Mouse (Mus musculus): ENCODE results near the gene Gk. TPM values are rescaled to one million over a fixed set of nuclear protein-coding genes. Genes with fewer than 3 reads are reported as not detected.

The Gk gene
- 9.4 and 9.9 TPM in 2 replicates for polyA plus RNA-seq (2014; fragmentation: Nextera tagmentation; extraction: Ambion mirVana)

GRCm38 (mm10) chrX:85776544-85777087, at the start of gene Gk:
Gk (minus strand) TSS chrX:85776819.
- peak; percentile 98 for DNase-seq (ENCODE audit: low spot score, missing footprints)
- no peaks in the 10 kb centered on the region for H3K4me1 ChIP-seq (ENCODE audit: control insufficient read depth, insufficient read depth, low read length)
- 15% methylated on average over 38 of the region's 45 CpGs for WGBS
- ATAC-seq (ENCODE audit: low FRiP score), result peak; percentile 99
- H3K4me3 ChIP-seq (ENCODE audit: low read depth, low read length), result peak within 1 kb of the TSS; percentile 43
- H3K27ac ChIP-seq (ENCODE audit: low read depth, low read length), result peak within 1 kb of the TSS; percentile 65; the same call in 1 of the 2 replicates
- H3K27me3 ChIP-seq (ENCODE audit: control insufficient read depth, insufficient read depth, low read length), result no peaks in the 10 kb centered on the region
- H3K9ac ChIP-seq (ENCODE audit: low read length), result peak within 1 kb of the TSS; percentile 62
- no peaks in the 10 kb centered on the region for H3K9me3 ChIP-seq (ENCODE audit: control insufficient read depth, low read length)
- H3K36me3 ChIP-seq (ENCODE audit: control insufficient read depth, insufficient read depth, low read length), result no peaks in the 10 kb centered on the region
- H3K4me2 ChIP-seq, result peak within 1 kb of the TSS; percentile 53

- Histone ChIP-seq H3K27me3 (ENCODE audit: control insufficient read depth, insufficient read depth, low read length) (no peaks in the 10 kb centered on the region), H3K4me1 (ENCODE audit: control insufficient read depth, insufficient read depth, low read length) (no peaks in the 10 kb centered on the region), H3K4me3 (ENCODE audit: low read depth, low read length) (no peak overlapping the region), H3K9me3 (ENCODE audit: control insufficient read depth, low read length) (no peaks in the 10 kb centered on the region), H3K4me2 (no peak overlapping the region), H3K9ac (ENCODE audit: low read length) (no peak overlapping the region), H3K27ac (ENCODE audit: low read depth, low read length) (no peak overlapping the region), H3K36me3 (ENCODE audit: control insufficient read depth, insufficient read depth, low read length) (no peaks in the 10 kb centered on the region)
- DNase-seq (ENCODE audit: low spot score, missing footprints) (no peak), ATAC-seq (ENCODE audit: low FRiP score) (no peak)
- WGBS, result 76% methylated on average over 4 of the region's 4 CpGs
Measured at GRCm38 (mm10) chrX:85804706-85805376, 28.2 kb upstream of the Gk start.

DNA sequence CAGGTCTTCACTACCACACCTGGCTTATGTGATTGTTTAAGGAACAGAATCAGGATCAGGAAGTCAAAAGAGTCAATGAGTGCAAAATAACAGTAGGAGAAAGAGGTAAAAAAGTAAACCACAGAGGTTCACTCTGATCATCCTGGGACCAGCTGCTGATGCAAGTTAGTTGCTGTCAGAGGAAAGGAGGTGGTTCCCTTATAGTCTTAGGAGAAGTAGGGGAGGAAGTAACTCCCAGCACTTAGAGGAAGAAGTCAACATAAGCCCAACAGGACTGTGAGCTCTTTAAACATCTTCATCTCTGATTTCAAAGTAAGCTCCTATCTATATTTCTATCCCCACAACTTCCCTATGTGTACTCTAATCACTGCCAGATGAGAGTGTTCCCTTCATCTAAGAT, 26.4 kb upstream of the Gk start:
- H3K4me1 ChIP-seq (ENCODE audit: control insufficient read depth, insufficient read depth, low read length), result no peaks in the 10 kb centered on the region

GRCm38 (mm10) chrX:85797449-85797848, 20.8 kb upstream of the Gk start:
- Histone ChIP-seq H3K4me2 (no peak overlapping the region), H3K4me3 (ENCODE audit: low read depth, low read length) (no peak overlapping the region), H3K9ac (ENCODE audit: low read length) (no peak overlapping the region), H3K27me3 (ENCODE audit: control insufficient read depth, insufficient read depth, low read length) (no peaks in the 10 kb centered on the region), H3K36me3 (ENCODE audit: control insufficient read depth, insufficient read depth, low read length) (no peaks in the 10 kb centered on the region), H3K27ac (ENCODE audit: low read depth, low read length) (no peak overlapping the region), H3K4me1 (ENCODE audit: control insufficient read depth, insufficient read depth, low read length) (no peaks in the 10 kb centered on the region), H3K9me3 (ENCODE audit: control insufficient read depth, low read length) (no peaks in the 10 kb centered on the region)
- DNase-seq (ENCODE audit: low spot score, missing footprints) (no peak), ATAC-seq (ENCODE audit: low FRiP score) (no peak)
- WGBS, result 88% methylated on average over 2 of the region's 2 CpGs

More for the DNA sequence above, 26.4 kb upstream of the Gk start:
- Histone ChIP-seq H3K9me3 (ENCODE audit: control insufficient read depth, low read length) (no peaks in the 10 kb centered on the region), H3K27me3 (ENCODE audit: control insufficient read depth, insufficient read depth, low read length) (no peaks in the 10 kb centered on the region), H3K4me2 (no peak overlapping the region), H3K4me3 (ENCODE audit: low read depth, low read length) (no peak overlapping the region), H3K27ac (ENCODE audit: low read depth, low read length) (no peak overlapping the region), H3K36me3 (ENCODE audit: control insufficient read depth, insufficient read depth, low read length) (no peaks in the 10 kb centered on the region), H3K9ac (ENCODE audit: low read length) (no peak overlapping the region)
- no peak for DNase-seq (ENCODE audit: low spot score, missing footprints)
- no peak for ATAC-seq (ENCODE audit: low FRiP score)

DNA sequence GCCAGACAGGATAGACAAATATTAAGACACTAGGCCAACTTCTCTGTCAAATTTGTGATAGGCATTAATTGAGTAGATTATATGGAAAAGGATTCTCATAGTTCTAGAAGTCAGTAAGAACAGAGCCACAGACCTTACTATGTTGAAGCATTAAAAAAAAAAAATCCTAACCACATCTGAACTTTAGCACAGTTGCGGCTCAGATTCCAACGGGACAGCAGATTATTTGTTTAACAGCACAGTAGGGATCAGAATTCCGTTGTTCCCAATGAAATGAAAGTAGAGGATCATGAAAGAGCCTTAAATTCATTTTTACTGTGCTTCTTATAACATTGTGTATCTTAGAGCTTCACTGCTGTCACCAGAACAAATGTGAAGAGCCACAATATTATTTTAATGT, 1.7 kb upstream of the Gk start:
- Histone ChIP-seq H3K4me3 (ENCODE audit: low read depth, low read length) (no peak overlapping the region), H3K9me3 (ENCODE audit: control insufficient read depth, low read length) (no peaks in the 10 kb centered on the region), H3K27ac (ENCODE audit: low read depth, low read length) (no peak overlapping the region), H3K27me3 (ENCODE audit: control insufficient read depth, insufficient read depth, low read length) (no peaks in the 10 kb centered on the region), H3K4me1 (ENCODE audit: control insufficient read depth, insufficient read depth, low read length) (no peaks in the 10 kb centered on the region), H3K9ac (ENCODE audit: low read length) (no peak overlapping the region), H3K36me3 (ENCODE audit: control insufficient read depth, insufficient read depth, low read length) (no peaks in the 10 kb centered on the region), H3K4me2 (no peak overlapping the region)
- 78% methylated on average over 3 of the region's 3 CpGs for WGBS
- DNase-seq (ENCODE audit: low spot score, missing footprints) (no peak), ATAC-seq (ENCODE audit: low FRiP score) (no peak)

- peak overlapping the region; percentile 62 for H3K9ac ChIP-seq (ENCODE audit: low read length)
- ATAC-seq (ENCODE audit: low FRiP score), result peak; percentile 60
- 17% methylated on average over 17 of the region's 17 CpGs for WGBS
Measured at GRCm38 (mm10) chrX:85777141-85777540, 522 bp upstream of the Gk start.

GRCm38 (mm10) chrX:85775879-85776543, 608 bp downstream of the Gk start:
- H3K36me3 ChIP-seq (ENCODE audit: control insufficient read depth, insufficient read depth, low read length), result no peaks in the 10 kb centered on the region
- H3K9ac ChIP-seq (ENCODE audit: low read length), result peak overlapping the region; percentile 53
- no peaks in the 10 kb centered on the region for H3K9me3 ChIP-seq (ENCODE audit: control insufficient read depth, low read length)
- peak overlapping the region; percentile 53 for H3K4me2 ChIP-seq
- H3K27me3 ChIP-seq (ENCODE audit: control insufficient read depth, insufficient read depth, low read length), result no peaks in the 10 kb centered on the region
- no peak overlapping the region; the same call in 1 of the 2 replicates for H3K27ac ChIP-seq (ENCODE audit: low read depth, low read length)
- DNase-seq (ENCODE audit: low spot score, missing footprints) (no peak), ATAC-seq (ENCODE audit: low FRiP score) (no peak)
- WGBS, result 19% methylated on average over 19 of the region's 22 CpGs
- H3K4me1 ChIP-seq (ENCODE audit: control insufficient read depth, insufficient read depth, low read length), result no peaks in the 10 kb centered on the region
- peak overlapping the region; percentile 43 for H3K4me3 ChIP-seq (ENCODE audit: low read depth, low read length)

More at GRCm38 (mm10) chrX:85777141-85777540, 522 bp upstream of the Gk start:
- Histone ChIP-seq H3K27ac (ENCODE audit: low read depth, low read length) (peak overlapping the region; percentile 65; the same call in 1 of the 2 replicates), H3K4me1 (ENCODE audit: control insufficient read depth, insufficient read depth, low read length) (no peaks in the 10 kb centered on the region), H3K4me3 (ENCODE audit: low read depth, low read length) (peak overlapping the region; percentile 43), H3K27me3 (ENCODE audit: control insufficient read depth, insufficient read depth, low read length) (no peaks in the 10 kb centered on the region), H3K9me3 (ENCODE audit: control insufficient read depth, low read length) (no peaks in the 10 kb centered on the region), H3K4me2 (peak overlapping the region; percentile 40), H3K36me3 (ENCODE audit: control insufficient read depth, insufficient read depth, low read length) (no peaks in the 10 kb centered on the region)
- no peak for DNase-seq (ENCODE audit: low spot score, missing footprints)

- no peak overlapping the region for H3K4me2 ChIP-seq
- H3K4me3 ChIP-seq (ENCODE audit: low read depth, low read length), result no peak overlapping the region
- no peaks in the 10 kb centered on the region for H3K27me3 ChIP-seq (ENCODE audit: control insufficient read depth, insufficient read depth, low read length)
- H3K9me3 ChIP-seq (ENCODE audit: control insufficient read depth, low read length), result no peaks in the 10 kb centered on the region
- no peaks in the 10 kb centered on the region for H3K36me3 ChIP-seq (ENCODE audit: control insufficient read depth, insufficient read depth, low read length)
- no peak overlapping the region for H3K27ac ChIP-seq (ENCODE audit: low read depth, low read length)
- no peak for ATAC-seq (ENCODE audit: low FRiP score)
- no peaks in the 10 kb centered on the region for H3K4me1 ChIP-seq (ENCODE audit: control insufficient read depth, insufficient read depth, low read length)
- no peak for DNase-seq (ENCODE audit: low spot score, missing footprints)
- 79% methylated on average over 3 of the region's 3 CpGs for whole genome bisulfite sequencing
- H3K9ac ChIP-seq (ENCODE audit: low read length), result no peak overlapping the region
Measured at GRCm38 (mm10) chrX:85771303-85771702, 5.3 kb downstream of the Gk start.

DNA sequence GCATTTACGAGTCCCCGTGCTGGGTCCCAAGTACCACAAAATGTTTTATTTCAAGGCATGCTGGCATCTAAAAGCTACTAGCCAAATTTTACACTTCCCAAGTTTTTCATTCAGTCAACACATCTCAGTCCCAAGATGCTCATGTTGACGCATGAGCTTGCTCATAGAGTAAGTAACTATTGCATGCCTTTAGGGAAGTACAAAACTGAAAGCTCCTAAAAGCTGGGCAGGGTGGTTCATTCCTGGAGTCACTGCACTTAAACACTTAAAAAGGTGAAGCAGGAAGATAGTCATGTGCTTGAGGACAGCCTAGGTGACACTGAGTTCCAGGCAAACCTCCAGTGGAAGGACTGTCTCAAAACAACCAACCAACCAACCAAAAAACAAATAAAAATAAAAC, 5.9 kb downstream of the Gk start:
- ATAC-seq (ENCODE audit: low FRiP score), result no peak
- no peak overlapping the region for H3K27ac ChIP-seq (ENCODE audit: low read depth, low read length)
- no peaks in the 10 kb centered on the region for H3K27me3 ChIP-seq (ENCODE audit: control insufficient read depth, insufficient read depth, low read length)
- H3K36me3 ChIP-seq (ENCODE audit: control insufficient read depth, insufficient read depth, low read length), result no peaks in the 10 kb centered on the region
- no peak for DNase-seq (ENCODE audit: low spot score, missing footprints)
- H3K4me3 ChIP-seq (ENCODE audit: low read depth, low read length), result no peak overlapping the region
- H3K9me3 ChIP-seq (ENCODE audit: control insufficient read depth, low read length), result no peaks in the 10 kb centered on the region
- WGBS, result 83% methylated on average over 3 of the region's 3 CpGs
- no peaks in the 10 kb centered on the region for H3K4me1 ChIP-seq (ENCODE audit: control insufficient read depth, insufficient read depth, low read length)
- no peak overlapping the region for H3K9ac ChIP-seq (ENCODE audit: low read length)
- H3K4me2 ChIP-seq, result no peak overlapping the region
